Mouse (Mus musculus) ES-E14 (cell line): ENCODE data around the gene Kcnh3. TPM values are rescaled to one million over a fixed set of nuclear protein-coding genes. Genes with fewer than 3 reads are reported as not detected.

Experiments used
- DNase-seq: peaks from one replicate; pipeline ENCODE4 v3.0.0-alpha.2; 2013; ENCODE audit warnings: low read depth, low spot score
- H3K27ac ChIP-seq: 2 replicates; pipeline ENCODE4 v1.5.1; 2012; ENCODE audit warnings: low read depth, mild to moderate bottlenecking, low read length, moderate library complexity, mixed read lengths; ENCODE audit not compliant: poor library complexity, insufficient read depth, severe bottlenecking
- H3K36me3 ChIP-seq: 2 replicates; pipeline ENCODE4 v1.6.1; 2012; ENCODE audit warnings: mild to moderate bottlenecking, low read length, moderate library complexity, mixed read lengths; ENCODE audit not compliant: control insufficient read depth, poor library complexity, insufficient read depth, severe bottlenecking
- H3K4me1 ChIP-seq, 2 experiments: fragments of 150-350 bp in 1 of 2; sonication (generic) in 1 of 2; 2 replicates each; pipeline ENCODE4 v1.6.1; 2012; ENCODE audit warnings: low read length in 2 of 2, mild to moderate bottlenecking in 1 of 2, mixed read lengths in 1 of 2; ENCODE audit not compliant: control insufficient read depth in 2 of 2, insufficient read depth in 2 of 2, poor library complexity in 1 of 2
- H3K4me3 ChIP-seq, 2 experiments: fragments of 150-350 bp in 1 of 2; sonication (generic) in 1 of 2; 2 replicates each; pipeline ENCODE4 v1.5.1; 2012; ENCODE audit warnings: low read length in 2 of 2, low read depth in 1 of 2, mild to moderate bottlenecking in 1 of 2, mixed read lengths in 1 of 2; ENCODE audit not compliant: insufficient read depth in 1 of 2, poor library complexity in 1 of 2, severe bottlenecking in 1 of 2
- H3K9ac ChIP-seq: 2 replicates; pipeline ENCODE4 v1.6.1; 2012; ENCODE audit warnings: low read depth, mild to moderate bottlenecking, low read length, mixed read lengths; ENCODE audit not compliant: poor library complexity, insufficient read depth, severe bottlenecking
- H3K9me3 ChIP-seq: fragments of 150-350 bp; sonication (generic); 2 replicates; pipeline ENCODE4 v1.6.1; 2012; ENCODE audit warnings: low read depth, mild to moderate bottlenecking, low read length; ENCODE audit not compliant: control insufficient read depth, insufficient read depth
- CHD2 ChIP-seq: IDR thresholded peaks from 2 replicates; pipeline ENCODE4 v1.6.1; 2014; ENCODE audit warnings: mild to moderate bottlenecking, low read depth, low read length, inconsistent platforms
- HCFC1 ChIP-seq: IDR thresholded peaks from 2 replicates; pipeline ENCODE4 v1.6.1; 2012; ENCODE audit warnings: low read length, inconsistent platforms, borderline replicate concordance; ENCODE audit not compliant: insufficient read depth
- MAFK ChIP-seq: IDR thresholded peaks from 2 replicates; pipeline ENCODE4 v1.6.1; 2014; ENCODE audit warnings: mild to moderate bottlenecking, low read depth, low read length, inconsistent platforms; ENCODE audit not compliant: insufficient read depth
- ZC3H11A ChIP-seq: IDR thresholded peaks from 2 replicates; pipeline ENCODE4 v1.6.1; 2012; ENCODE audit warnings: low read depth, mild to moderate bottlenecking, inconsistent platforms, low read length, borderline replicate concordance
- ZNF384 ChIP-seq: IDR thresholded peaks from 2 replicates; pipeline ENCODE4 v1.6.1; 2012; ENCODE audit warnings: low read depth, low read length, inconsistent platforms
- in situ Hi-C, 2 experiments: fragments of 600-800 bp; cut with MboI; formaldehyde crosslinking; loops; one replicate each; pipeline ENCODE4 v1.15.1; 2025; ENCODE audit warnings: low sequenced_read_pairs in 2 of 2, inconsistent platforms in 1 of 2; ENCODE audit not compliant: unreplicated experiment in 2 of 2
- total RNA-seq: library from RNA; depleted of rRNA; stranded (reverse); fragments of 300-350 nt; gene quantifications from 2 replicates; pipeline ENCODE4 v1.2.3, GENCODE M21; 2012; rRNA removed

Gene Kcnh3
- total RNA-seq: 2.9 and 6.6 TPM in 2 replicates

GRCm38 (mm10) chr15:99224208-99224911, at the start of gene Kcnh3:
Gene Kcnh3 (plus strand): TSS chr15:99224861.
- in situ Hi-C loops: no loop called here
- H3K4me1 ChIP-seq: peaks cover 15 to 30% of the 10 kb centered on the region in 2 experiments; a peak in 3 of 4 replicates
- no peak within 1 kb of the TSS for H3K27ac ChIP-seq
- TF ChIP-seq ZNF384 (no peak), MAFK (no peak), CHD2 (no peak), HCFC1 (no peak), ZC3H11A (no peak)
- H3K36me3 ChIP-seq: no peaks in the 10 kb centered on the region
- no peaks in the 10 kb centered on the region for H3K9me3 ChIP-seq
- H3K4me3 ChIP-seq: peak within 1 kb of the TSS; percentile 64 to 69
- H3K9ac ChIP-seq: peak within 1 kb of the TSS; percentile 27
- DNase-seq: no peak

DNA sequence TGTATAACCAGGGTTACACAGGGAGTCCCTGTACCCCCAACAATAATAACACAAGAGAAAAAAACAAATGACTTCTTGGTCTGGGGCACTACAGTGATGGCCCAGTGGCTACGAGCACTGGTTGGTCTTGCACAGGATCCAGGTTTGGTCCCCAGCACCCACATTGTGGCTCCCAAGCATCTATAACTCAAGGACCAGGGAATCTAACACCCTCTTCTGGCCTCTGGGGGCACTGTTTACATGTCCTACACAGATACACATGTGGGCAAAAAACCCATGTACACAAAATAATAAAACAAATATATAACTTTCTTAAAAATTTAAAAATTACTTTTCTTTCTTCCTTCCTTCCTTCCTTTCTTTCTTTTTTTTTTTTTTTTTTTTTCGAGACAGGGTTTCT, 45.0 kb upstream of the Kcnh3 start:
- Histone ChIP-seq H3K9ac (no peak overlapping the region), H3K4me1 (no peaks in the 10 kb centered on the region), H3K36me3 (peaks cover 35% of the 10 kb centered on the region), H3K27ac (no peak overlapping the region), H3K9me3 (no peaks in the 10 kb centered on the region), H3K4me3 (no peak overlapping the region)
- TF ChIP-seq ZNF384 (no peak), HCFC1 (no peak), ZC3H11A (no peak)
- in situ Hi-C loops: no loop called here
- DNase-seq: no peak

- DNase-seq: no peak
- no peaks in the 10 kb centered on the region for H3K4me1 ChIP-seq
- no peak overlapping the region for H3K9ac ChIP-seq
- TF ChIP-seq ZNF384 (no peak), MAFK (no peak), HCFC1 (no peak), CHD2 (no peak), ZC3H11A (no peak)
- H3K9me3 ChIP-seq: no peaks in the 10 kb centered on the region
- no peak overlapping the region for H3K27ac ChIP-seq
- peaks cover 40% of the 10 kb centered on the region for H3K36me3 ChIP-seq
- in situ Hi-C loops: no loop called here
- H3K4me3 ChIP-seq: no peak overlapping the region
Measured at GRCm38 (mm10) chr15:99184217-99184914, 40.3 kb upstream of the Kcnh3 start.

- peaks cover 0 to 3% of the 10 kb centered on the region in 2 experiments; a peak in 1 of 4 replicates for H3K4me1 ChIP-seq
- H3K9me3 ChIP-seq: no peaks in the 10 kb centered on the region
- TF ChIP-seq HCFC1 (no peak), ZC3H11A (no peak), MAFK (no peak), CHD2 (no peak), ZNF384 (no peak)
- H3K36me3 ChIP-seq: peaks cover 12% of the 10 kb centered on the region; the same call in 1 of the 2 replicates
- no peak overlapping the region for H3K9ac ChIP-seq
- DNase-seq: no peak
- H3K4me3 ChIP-seq: no peak overlapping the region
- H3K27ac ChIP-seq: no peak overlapping the region
- in situ Hi-C loops: no loop called here
Measured at GRCm38 (mm10) chr15:99194358-99194757, 30.3 kb upstream of the Kcnh3 start.
